Mouse (Mus musculus): ENCODE measurements around the gene Cltb. TPM values are rescaled to one million over a fixed set of nuclear protein-coding genes. Genes with fewer than 3 reads are reported as not detected.

Gene Cltb
- total RNA-seq, 2 experiments from 2014 or later, result 6.6 to 19.3 TPM

DNA sequence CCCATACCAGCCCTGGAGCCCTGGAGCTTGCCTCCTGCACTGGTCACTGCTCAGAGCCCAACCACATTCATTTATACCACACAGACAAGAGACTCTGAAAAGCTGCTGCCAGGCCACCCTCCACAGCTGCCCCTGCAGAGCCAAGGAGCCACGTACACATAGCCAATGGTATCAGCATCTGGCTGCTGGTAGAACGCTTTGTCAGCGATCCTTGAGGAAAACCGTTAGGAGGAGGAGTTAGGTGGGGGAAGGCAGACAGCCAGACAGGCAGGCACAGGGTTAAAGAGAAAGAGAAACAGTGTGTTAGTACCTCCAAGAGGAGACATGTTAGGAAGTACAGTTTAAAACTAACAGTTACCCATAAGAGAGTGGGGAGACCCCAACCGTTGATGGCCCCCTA, 14.3 kb downstream of the Cltb start:
- no peak for ATAC-seq (ENCODE audit: poor library complexity, severe bottlenecking)

DNA sequence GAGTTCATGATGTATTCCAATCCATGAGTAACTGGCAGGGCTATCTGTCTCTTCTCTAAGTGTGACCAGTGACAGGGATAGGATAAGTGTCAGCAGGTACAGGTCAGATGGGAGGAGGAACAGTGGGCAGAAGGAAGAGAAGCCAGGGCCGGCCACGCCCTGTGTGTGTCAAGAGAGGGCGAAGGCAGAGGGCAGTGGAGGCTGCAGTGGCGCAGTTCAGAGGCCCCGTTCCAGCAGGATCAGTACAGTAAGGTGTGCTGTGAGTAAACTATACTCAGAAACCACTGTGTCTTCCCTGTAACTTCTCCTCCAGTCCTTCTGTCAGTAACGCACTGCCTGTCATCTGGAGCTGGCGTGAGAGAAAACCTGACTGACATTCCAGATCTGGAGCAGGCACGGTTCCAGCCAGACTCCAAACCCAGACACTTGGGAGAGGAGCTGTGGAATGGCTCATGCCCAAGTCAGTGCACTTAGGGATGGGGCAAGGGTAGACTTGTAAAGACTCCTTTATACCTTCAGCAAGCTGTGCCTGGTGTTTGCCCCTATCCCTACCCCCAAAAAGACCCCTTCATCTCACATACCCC, 14.9 kb downstream of the Cltb start:
- no peak for ATAC-seq (ENCODE audit: poor library complexity, severe bottlenecking)

DNA sequence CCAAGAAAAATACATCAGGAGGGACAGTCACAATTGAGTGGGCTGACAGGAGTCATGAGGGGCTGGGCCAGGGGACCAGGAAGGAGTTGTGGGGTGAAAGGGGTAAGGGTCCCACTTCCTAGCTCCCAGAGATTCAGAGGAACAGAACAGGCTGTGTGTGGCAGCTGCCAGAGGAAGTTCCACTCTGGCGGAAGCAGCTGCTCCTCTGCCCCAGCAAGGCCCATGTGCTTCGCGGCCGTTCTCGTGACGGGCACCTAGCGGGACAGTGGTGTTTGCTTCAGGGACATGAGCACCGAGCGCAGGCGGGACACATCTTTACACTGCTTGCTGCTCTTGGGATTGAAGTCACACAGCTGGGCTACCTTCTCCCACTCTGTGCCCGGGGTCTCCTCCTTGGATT, 17.5 kb downstream of the Cltb start:
- ATAC-seq (ENCODE audit: poor library complexity, severe bottlenecking), result no peak

DNA sequence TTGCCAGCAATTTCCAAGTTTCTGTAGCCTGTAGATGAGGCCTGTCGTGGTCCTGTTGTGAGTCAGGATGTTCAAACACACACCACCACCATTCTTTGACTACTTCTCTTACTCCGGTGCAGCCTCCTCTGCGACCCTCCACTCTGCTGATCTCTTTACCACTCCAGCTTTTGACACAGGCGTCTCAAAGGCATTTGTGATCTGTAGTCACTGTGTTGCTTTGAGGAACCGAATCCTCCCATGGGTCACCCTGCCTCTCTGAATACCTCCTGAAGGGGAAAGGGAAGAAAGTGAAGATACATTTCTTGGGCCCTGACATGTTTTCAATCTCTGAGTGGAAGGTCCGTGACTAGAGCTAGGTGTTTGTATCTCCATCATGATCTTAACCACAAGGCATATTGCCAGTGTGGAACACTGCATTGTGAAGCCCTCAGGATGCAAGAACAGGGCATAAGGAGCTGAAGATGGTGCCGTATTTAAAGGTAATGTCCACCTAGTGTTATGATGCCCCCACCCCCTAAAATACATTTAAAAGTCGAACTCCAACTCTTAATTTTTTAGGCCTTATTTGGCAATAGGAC, 19.3 kb downstream of the Cltb start:
- no peak for ATAC-seq (ENCODE audit: poor library complexity, severe bottlenecking)

DNA sequence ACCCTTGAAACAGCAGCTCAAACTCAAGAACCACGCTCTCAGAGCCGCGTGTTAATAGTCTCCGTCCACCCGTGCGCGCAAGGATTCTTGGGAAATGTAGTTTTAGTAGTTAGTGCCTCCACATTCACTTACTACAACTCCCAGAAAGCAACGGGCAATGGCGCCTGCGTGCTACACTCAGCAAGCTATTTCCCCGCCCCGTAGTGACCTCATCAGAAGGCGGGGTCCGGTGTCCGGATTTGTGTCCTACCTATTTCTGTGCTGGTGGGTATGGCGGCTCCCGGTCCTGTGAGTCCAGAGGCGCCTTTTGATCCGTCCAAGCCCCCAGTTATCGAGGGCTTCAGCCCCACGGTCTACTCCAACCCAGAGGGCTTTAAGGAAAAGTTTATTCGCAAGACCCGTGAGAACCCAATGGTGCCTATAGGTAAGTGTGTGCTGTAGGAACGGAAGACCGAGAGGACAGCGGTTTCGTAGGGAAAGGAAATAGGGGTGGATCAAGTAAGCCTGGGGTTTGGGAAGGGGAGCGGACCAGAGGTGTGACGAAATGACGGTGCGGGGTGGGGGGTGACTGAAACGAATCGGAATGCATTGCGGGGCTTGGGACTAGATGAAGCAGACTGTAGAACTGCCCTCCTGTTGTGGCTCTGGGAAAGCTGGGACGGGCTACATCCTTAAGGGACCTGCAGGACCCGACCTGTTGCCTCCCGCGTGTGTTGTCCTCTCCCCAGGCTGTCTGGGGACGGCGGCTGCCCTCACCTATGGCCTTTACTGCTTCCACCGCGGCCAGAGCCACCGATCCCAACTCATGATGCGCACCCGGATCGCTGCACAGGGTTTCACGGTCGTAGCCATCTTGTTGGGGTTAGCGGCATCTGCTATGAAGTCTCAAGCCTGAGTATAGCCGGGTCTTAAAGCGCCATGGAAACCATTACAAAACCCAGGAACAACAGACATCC, 20.9 kb downstream of the Cltb start, which contains the start of the genes Nop16 and Higd2a:
Gene Nop16, minus strand, starts transcription at position 95 of the 956 bp plus-strand sequence.
Gene Higd2a, plus strand, starts transcription at position 212 of the 956 bp plus-strand sequence.
- ATAC-seq (ENCODE audit: poor library complexity, severe bottlenecking), result peak; percentile 93

DNA sequence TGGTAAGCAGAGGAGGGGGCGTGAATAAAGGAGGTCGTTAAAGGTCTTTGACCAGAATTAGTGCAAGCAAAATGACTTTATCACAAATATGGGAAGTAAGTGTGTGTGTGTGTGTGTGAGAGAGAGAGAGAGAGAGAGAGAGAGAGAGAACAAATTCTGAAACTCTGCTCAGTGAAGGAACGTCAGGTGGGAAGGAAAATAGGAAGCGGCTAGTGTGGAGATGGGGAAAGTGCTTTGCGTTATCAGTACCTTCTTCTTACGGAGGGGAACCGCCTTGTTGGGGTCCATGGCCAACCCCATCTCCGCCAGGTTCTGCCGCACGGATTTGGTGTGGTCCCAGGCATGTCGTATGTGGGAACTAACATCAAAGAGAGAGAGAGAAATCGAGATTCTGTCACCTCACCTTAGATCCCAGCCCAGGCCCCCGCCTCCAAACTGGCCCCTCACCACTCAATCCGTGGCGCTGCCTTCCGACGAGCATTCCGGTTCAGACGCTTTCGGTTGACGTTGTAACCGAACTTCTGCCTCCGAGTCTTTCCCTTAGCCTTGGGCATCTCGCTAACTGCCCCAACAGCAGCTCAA, 21.6 kb downstream of the Cltb start:
- peak; percentile 27 for ATAC-seq (ENCODE audit: poor library complexity, severe bottlenecking)

DNA sequence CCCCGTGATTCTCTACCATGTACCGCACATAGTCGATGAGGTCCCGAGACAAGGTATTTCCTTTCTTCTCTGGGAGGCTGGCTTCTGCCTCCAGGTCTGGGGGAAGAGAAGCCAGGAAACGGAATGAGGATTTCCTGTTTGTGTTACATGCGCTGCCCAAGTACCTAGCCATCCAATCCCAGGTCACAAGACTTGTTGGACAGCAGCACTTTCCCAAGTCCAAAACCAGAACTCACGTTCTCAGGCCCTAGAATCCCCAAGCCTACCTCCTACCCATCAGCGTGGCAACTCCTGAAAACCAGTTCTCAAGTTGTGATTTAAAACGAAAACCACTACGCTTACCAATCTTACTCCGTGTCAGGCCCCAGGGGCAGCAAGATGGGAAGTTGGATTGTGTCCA, 25.3 kb downstream of the Cltb start:
- ATAC-seq (ENCODE audit: poor library complexity, severe bottlenecking), result no peak

DNA sequence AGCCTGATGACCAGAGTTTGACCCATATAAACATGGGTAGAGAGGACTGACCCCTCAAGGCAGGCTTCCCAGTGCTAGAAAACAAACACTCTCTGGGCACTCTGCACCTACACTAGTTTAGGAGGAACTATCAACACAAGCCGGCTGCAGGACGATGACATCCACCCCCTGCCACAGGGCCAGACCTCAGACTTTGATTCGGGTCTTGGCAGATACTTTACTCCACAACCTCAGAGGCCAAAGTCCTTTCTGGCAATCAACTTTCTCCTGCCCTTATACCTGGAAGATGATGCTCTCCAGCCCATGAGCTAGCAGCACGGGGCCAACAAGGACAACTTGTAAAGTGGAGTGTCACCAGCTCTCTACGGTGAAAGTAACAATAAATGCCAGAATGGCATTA, 28.3 kb downstream of the Cltb start:
- no peak for ATAC-seq (ENCODE audit: poor library complexity, severe bottlenecking)

DNA sequence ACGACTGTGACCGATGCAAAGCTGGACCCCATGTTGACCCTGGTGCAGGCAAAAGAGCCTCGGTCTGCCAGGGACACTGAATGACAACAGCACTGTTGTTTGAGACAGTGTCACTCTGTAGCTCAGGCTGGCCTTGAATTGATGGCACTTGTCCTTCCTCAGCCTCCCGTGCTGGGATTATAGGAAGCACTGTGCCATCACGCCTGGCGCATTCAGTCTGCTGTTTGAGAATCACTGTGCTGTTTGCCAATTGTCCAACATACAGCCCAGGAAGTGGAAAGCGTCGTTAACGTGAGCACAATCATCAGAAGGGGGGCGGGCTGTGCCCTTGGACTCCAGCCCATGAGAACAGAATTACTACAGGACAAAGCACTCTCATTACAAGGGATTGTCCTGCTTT, 29.0 kb downstream of the Cltb start:
- no peak for ATAC-seq (ENCODE audit: poor library complexity, severe bottlenecking)

DNA sequence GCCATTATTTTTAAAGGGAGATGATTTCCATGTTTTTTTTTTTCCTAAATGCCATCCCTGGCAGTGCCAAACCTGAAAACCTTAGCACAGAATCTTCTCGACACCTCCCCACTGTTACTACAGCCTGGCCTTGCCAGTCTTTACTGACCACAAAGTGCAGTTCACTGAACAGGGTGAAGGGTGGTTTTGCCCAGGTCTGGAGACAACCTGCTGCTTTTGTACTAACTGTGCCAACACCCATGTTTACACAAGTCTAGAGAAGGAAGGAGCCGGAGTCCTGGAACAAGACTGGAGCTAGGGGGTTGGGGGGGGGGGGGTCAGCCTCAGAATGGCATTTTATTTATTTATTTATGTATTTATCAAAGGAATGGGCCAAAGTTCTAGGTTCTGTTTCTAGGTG, 29.8 kb downstream of the Cltb start:
- ATAC-seq (ENCODE audit: poor library complexity, severe bottlenecking), result no peak

DNA sequence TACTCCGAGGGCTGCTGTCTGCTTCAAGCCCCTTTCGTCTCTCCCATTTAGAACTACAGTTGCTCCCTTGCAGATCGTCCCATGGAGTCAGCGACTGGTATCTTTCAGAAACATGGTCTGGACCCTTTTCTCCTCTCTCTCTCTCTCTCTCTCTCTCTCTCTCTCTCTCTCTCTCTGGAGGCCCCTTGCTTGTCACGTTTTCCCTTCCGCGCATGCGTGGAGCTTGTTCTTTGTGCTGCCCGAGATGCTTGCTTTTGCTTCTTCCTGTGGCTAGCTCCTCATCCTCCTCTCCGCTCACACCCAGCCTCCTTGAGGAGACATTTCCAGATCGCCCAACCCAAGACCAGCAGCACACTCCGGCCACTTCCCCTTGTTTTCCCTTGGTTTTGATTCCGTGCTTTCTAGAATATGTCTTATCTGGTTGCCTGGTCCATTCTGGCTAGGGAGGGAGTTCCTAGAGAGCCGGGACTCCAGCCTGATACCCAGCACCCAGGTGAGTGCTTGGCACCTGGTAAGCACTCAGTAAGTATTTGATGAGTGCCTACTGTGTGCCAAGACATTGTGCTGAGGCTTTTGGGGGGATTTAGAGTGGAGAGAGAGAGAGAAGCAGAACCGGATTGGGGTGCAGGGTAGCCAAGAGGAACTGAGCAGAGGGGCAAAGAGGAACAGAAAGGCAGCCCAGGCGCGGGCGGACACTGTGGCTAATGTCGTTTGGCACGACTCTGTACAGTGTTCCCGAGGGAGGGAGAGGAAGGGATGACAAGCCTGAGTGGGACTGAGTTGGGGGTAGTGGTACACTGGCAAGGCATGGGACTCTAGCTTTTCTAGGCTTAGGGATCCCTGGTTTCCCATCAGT, 33.3 kb downstream of the Cltb start:
- ATAC-seq (ENCODE audit: poor library complexity, severe bottlenecking), result peak; percentile 84

DNA sequence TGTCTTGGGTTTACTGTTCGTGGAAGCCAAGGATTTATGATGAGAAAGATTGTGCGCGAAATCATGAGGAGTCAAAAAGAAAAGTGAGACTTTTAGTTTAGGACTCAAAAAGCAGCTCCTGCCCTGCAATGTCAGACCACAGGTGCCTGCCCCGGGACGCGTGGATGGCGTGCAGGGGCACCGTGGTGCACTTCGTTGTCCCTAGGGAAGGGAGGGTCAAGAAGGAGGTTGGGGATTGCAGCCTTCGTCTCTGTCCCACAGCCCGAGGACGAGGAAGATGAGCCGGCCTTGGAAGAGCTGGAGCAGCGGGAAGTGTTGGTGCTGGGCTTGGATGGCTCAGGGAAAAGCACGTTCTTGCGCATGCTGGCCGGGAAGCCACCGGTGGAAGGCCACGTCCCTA, 35.7 kb downstream of the Cltb start:
- ATAC-seq (ENCODE audit: poor library complexity, severe bottlenecking), result no peak

DNA sequence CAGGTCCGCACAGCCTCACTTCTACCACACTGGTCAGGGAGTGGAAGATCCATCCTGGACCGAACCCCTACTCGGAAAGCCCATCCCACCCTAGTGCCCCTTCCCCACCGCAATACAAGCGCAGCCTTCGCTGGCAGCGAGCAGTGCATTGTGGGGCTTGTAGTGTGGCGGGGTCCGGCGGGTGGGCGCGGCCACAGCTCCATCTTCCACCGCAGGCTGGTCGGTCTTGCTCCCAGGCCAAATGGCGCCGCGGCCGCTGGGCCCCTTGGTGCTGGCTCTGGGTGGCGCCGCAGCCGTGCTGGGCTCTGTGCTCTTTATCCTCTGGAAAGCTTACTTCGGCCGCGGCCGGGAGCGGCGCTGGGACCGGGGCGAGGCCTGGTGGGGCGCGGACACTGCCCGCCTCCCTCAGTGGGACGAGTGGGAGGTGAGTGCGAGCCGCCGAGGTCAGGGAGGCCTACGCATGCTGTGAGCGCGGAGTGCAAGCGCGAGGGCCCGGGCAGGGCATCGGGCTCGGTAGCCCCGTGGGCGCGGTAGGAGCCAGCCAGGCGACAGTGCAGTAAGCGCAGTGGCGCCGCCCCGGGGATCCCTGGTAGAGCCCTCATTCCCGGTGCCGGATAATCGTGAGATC, 36.2 kb downstream of the Cltb start, which contains the start of gene Arl10:
Gene Arl10, plus strand, starts transcription at position 162 of the 628 bp plus-strand sequence.
- ATAC-seq (ENCODE audit: poor library complexity, severe bottlenecking), result peak; percentile 72

DNA sequence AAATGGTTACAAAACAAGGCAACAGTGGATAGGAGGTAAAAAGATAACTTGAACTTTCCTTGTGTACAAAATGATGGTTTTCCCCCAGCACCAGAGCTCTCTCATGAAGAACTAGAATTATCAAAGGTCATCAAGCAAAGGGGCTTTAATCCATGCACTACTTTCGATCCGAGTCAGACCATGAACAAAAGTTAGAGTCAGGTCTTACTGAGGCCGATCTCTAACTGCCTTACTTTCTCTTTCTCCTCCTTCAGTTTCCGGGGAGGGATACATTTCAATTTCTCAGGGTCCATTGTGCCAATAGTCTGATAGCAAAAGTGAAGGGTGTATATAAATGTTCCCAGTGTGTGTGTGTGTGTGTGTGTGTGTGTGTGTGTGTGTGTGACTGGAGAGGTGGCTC, 38.5 kb downstream of the Cltb start:
- ATAC-seq (ENCODE audit: poor library complexity, severe bottlenecking), result no peak

DNA sequence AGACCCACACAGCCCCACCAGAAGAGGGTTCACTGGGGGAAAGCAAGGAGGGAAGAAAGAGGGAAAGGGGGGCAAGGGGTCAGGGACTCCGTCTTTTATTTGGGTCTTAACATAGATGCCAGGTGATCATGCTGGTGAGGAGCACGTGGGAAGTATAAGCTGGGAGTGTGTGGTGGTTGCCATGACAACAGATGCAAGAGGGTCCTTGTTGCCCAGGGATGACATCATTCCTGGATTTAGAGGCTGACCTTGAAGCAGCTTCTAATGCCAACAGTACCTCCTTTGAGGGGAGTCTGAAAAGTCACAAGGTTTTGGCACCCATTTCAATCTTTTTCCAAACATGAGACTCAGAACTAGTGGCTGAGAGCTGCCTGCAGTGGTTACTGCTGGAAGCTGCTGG, 39.5 kb downstream of the Cltb start:
- no peak for ATAC-seq (ENCODE audit: poor library complexity, severe bottlenecking)

DNA sequence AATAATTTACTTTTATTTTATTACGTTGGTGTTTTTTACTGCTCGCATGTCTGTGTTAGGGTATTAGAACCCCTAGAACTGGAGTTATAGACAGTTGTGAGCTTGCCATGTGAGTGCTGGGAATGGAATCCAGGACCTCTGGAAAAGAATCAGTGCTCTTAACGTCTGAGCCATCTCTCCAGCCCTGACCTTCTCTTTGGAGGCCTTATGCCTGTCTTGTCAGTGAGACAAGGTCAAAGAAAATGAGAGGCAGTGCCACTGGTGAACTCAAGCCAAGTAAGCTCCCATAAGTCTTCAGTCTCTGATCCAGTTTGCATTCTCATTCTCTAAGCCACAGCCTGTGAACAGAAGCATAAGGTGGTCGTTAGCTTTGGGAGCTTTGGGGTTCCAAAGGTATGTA, 40.4 kb downstream of the Cltb start:
- no peak for ATAC-seq (ENCODE audit: poor library complexity, severe bottlenecking)

DNA sequence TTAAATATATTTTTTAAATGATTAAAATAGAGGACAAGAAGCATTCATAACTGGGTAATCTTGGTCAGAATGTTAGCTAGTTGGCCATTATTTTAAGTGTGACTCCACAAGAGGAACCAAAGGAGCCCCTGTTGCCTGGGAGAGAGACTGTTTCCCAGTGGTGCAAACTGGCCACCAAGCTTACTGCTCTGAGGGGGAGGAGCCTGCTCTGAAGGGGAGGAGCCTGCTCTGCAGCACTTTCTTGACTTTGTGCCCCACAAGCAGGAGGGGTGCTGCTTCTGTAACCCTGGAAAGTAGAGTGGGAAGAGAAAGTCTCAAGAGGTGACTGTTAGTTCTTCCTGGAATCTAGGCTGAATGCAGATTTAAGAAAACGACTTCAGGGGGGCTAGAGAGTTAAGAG, 41.9 kb downstream of the Cltb start:
- no peak for ATAC-seq (ENCODE audit: poor library complexity, severe bottlenecking)

DNA sequence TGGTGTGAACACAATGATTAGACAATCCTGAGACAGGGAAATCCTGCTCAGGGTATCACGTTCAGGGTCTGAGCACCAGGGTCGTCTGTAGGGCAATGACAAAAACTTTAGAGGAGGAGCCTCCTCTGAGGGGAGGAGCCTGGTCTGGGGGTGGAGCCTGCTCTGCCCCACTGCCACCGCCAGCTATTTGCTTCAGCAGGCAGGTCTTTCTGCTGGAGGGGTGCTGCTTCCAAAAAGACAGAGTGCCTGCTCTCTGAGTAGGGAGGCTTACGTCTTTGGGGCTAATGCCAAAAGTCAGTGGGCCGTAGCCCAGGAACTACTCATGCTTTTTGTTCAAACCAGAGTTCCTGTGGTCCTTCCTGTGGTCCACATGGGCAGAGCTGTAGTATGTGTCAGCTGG, 42.8 kb downstream of the Cltb start:
- ATAC-seq (ENCODE audit: poor library complexity, severe bottlenecking), result no peak

DNA sequence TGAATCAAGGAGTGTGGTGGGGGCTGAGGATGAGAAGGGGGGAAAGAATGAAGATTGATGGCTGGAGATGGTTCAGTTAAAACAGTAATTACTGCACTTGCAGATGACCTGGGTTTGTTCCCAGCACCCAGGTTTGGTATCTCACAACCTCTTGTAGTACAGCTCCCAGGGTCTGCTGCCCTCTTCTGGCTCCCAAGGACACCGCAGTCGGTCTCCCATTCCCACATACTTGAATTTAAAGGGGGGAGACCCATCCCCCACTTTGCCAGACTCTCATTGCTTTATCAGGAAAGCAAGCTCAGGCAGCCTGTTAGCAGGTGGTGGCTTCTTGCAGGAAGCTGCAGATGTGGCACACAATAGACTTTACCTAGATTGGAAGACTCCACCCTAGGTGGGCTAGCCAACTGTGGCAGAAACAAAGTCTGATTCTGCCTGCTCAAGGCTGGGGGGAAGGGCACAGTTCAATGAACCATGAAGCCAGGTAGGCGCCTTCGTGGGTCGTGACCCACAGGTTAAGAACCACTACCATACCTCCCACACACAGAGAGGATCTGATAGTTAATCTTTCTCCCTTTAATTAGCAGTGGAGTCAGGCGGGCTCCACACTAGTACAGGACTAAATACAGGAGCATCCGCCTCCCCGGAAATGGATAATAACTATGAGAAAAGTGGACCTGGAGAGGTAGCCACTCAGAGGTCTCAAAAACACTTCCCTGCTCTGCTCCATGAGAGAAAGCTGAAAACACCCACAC, 45.4 kb downstream of the Cltb start:
- ATAC-seq (ENCODE audit: poor library complexity, severe bottlenecking), result peak; percentile 69
